Comparison of ENCODE assay signal across 15 mouse cellular contexts in genomic region chr11:79103461-79103869, GRCm38 (mm10). TPM values are rescaled to one million over a fixed set of nuclear protein-coding genes. Genes with fewer than 3 reads are reported as not detected.
DNase-seq lines count a peak whose midpoint lies in the region; ATAC-seq and TF ChIP-seq lines count a peak whose summit lies in the region.
"Had no signal": no experiment of that assay in that cellular context is flagged by ENCODE, and none has a peak within 500 bp of the region (broad histone marks: within the 10 kb centered on the region; RNA-seq: fewer than 3 reads in every experiment).

No protein-coding gene starts in this region.

- H3K9me3 ChIP-seq in kidney, embryonic 15.5 days (replicated peaks): no peaks in the 10 kb centered on the region
- no peaks in the 10 kb centered on the region for H3K9me3 ChIP-seq in stomach, embryonic 14.5 days (ENCODE audit: control insufficient read depth, low read depth, low read length)
- no peaks in the 10 kb centered on the region for H3K9me3 ChIP-seq in stomach, postnatal 0 days (ENCODE audit: control insufficient read depth, low read length)
- H3K9me3 ChIP-seq in embryonic facial prominence, embryonic 10.5 days: no peaks in the 10 kb centered on the region
- H3K9me3 ChIP-seq in stomach, embryonic 15.5 days: no peaks in the 10 kb centered on the region
- H3K9me3 ChIP-seq: limb, embryonic 12.5 days; midbrain, embryonic 15.5 days had no signal

- no peak for TF ChIP-seq CTCF in stomach, postnatal 0 days (IDR thresholded peaks at IDR 0.05; ENCODE audit: low read depth)

- DNase-seq in kidney, adult 8-10 months: no peak
- no peak for DNase-seq in stomach, postnatal 0 days (ENCODE audit: low spot score)
- DNase-seq in embryonic facial prominence, embryonic 10.5 days (ENCODE audit: low spot score): peak; percentile 37
- DNase-seq in thymus, postnatal 14 days: no peak
- no peak for DNase-seq in c-Kit-positive CD71-positive TER-119-positive erythroid progenitor cells, embryonic 14.5 days (ENCODE audit: low spot score)
- DNase-seq: cerebellum, adult 18-20 months; layer of hippocampus, postnatal 36 days; spleen, adult 18-20 months; thymus, adult 2 months had no signal

- 0 out of 2 replicates have a peak overlapping the region, but pooled peaks have one; percentile 51 for H3K27ac ChIP-seq in kidney, embryonic 15.5 days
- peak overlapping the region; percentile 39; the same call in 1 of the 2 replicates for H3K27ac ChIP-seq in stomach, embryonic 14.5 days (ENCODE audit: low read length)
- no peak overlapping the region for H3K27ac ChIP-seq in stomach, postnatal 0 days (replicated peaks)
- peak overlapping the region; percentile 55 for H3K27ac ChIP-seq in embryonic facial prominence, embryonic 10.5 days (replicated peaks)
- H3K27ac ChIP-seq in stomach, embryonic 15.5 days: 0 out of 2 replicates have a peak overlapping the region, but pooled peaks have one; percentile 9
- H3K27ac ChIP-seq: limb, embryonic 12.5 days; midbrain, embryonic 15.5 days had no signal

- peaks cover 42% of the 10 kb centered on the region for H3K4me1 ChIP-seq in kidney, embryonic 15.5 days
- H3K4me1 ChIP-seq in stomach, embryonic 14.5 days (ENCODE audit: control insufficient read depth, insufficient read depth, low read length): peaks cover 34% of the 10 kb centered on the region; the same call in 1 of the 2 replicates
- peaks cover 7% of the 10 kb centered on the region; the same call in 1 of the 2 replicates for H3K4me1 ChIP-seq in stomach, postnatal 0 days (replicated peaks; ENCODE audit: control insufficient read depth, insufficient read depth)
- H3K4me1 ChIP-seq in embryonic facial prominence, embryonic 10.5 days: peaks cover 53% of the 10 kb centered on the region
- peaks cover 39% of the 10 kb centered on the region for H3K4me1 ChIP-seq in stomach, embryonic 15.5 days

- TF ChIP-seq EP300 in stomach, postnatal 0 days (optimal IDR thresholded peaks at IDR 0.05): no peak

- no peak overlapping the region for H3K4me3 ChIP-seq in kidney, embryonic 15.5 days (replicated peaks)
- no peak overlapping the region for H3K4me3 ChIP-seq in stomach, embryonic 14.5 days (ENCODE audit: low read depth, low read length)
- H3K4me3 ChIP-seq in stomach, postnatal 0 days (ENCODE audit: low read depth, low read length): no peak overlapping the region
- no peak overlapping the region for H3K4me3 ChIP-seq in embryonic facial prominence, embryonic 10.5 days
- H3K4me3 ChIP-seq in stomach, embryonic 15.5 days (replicated peaks): no peak overlapping the region
- H3K4me3 ChIP-seq: limb, embryonic 12.5 days; midbrain, embryonic 15.5 days had no signal

- 37% methylated on average over 5 of the region's 5 CpGs for WGBS in kidney, embryonic 15.5 days
- 31% methylated on average over 5 of the region's 5 CpGs for WGBS in stomach, embryonic 14.5 days
- WGBS in stomach, postnatal 0 days: 21% methylated on average over 5 of the region's 5 CpGs
- WGBS in embryonic facial prominence, embryonic 10.5 days: 62% methylated on average over 5 of the region's 5 CpGs
- 30% methylated on average over 5 of the region's 5 CpGs for WGBS in stomach, embryonic 15.5 days

- no peak overlapping the region for H3K9ac ChIP-seq in kidney, embryonic 15.5 days
- no peak overlapping the region for H3K9ac ChIP-seq in stomach, embryonic 14.5 days (replicated peaks; ENCODE audit: low read depth, low read length)
- no peak overlapping the region; the same call in 1 of the 2 replicates for H3K9ac ChIP-seq in stomach, postnatal 0 days (ENCODE audit: low read length)
- H3K9ac ChIP-seq in stomach, embryonic 15.5 days: no peak overlapping the region
- H3K9ac ChIP-seq: limb, embryonic 12.5 days; midbrain, embryonic 15.5 days had no signal

- H3K36me3 ChIP-seq in kidney, embryonic 15.5 days: no peaks in the 10 kb centered on the region
- H3K36me3 ChIP-seq in stomach, embryonic 14.5 days (ENCODE audit: control insufficient read depth, insufficient read depth, low read length): no peaks in the 10 kb centered on the region
- H3K36me3 ChIP-seq in stomach, postnatal 0 days (ENCODE audit: control insufficient read depth, insufficient read depth, low read length): no peaks in the 10 kb centered on the region
- H3K36me3 ChIP-seq in embryonic facial prominence, embryonic 10.5 days (replicated peaks): no peaks in the 10 kb centered on the region; the same call in 1 of the 2 replicates
- no peaks in the 10 kb centered on the region for H3K36me3 ChIP-seq in stomach, embryonic 15.5 days
- H3K36me3 ChIP-seq: limb, embryonic 12.5 days; midbrain, embryonic 15.5 days had no signal

- ATAC-seq in kidney, embryonic 15.5 days (replicated peaks; ENCODE audit: low FRiP score): peak; percentile 63; the same call in 1 of the 2 replicates
- ATAC-seq in stomach, embryonic 14.5 days (ENCODE audit: insufficient number of reproducible peaks, insufficient read depth, low FRiP score, low read depth): peak; percentile 62; the same call in 1 of the 2 replicates
- no peak for ATAC-seq in stomach, postnatal 0 days (ENCODE audit: low FRiP score, low TSS enrichment)
- ATAC-seq in stomach, embryonic 15.5 days (ENCODE audit: insufficient read depth, low FRiP score, low read depth): peak; percentile 74
- ATAC-seq: inflammation-experienced regulatory T-cells, adult 6 months; midbrain, embryonic 15.5 days had no signal

- no peaks in the 10 kb centered on the region for H3K27me3 ChIP-seq in kidney, embryonic 15.5 days
- no peaks in the 10 kb centered on the region for H3K27me3 ChIP-seq in stomach, embryonic 14.5 days (ENCODE audit: control insufficient read depth, insufficient read depth, low read length)
- no peaks in the 10 kb centered on the region for H3K27me3 ChIP-seq in stomach, postnatal 0 days (ENCODE audit: control insufficient read depth, insufficient read depth, low read length)
- H3K27me3 ChIP-seq in embryonic facial prominence, embryonic 10.5 days (replicated peaks; ENCODE audit: low read depth, poor library complexity, severe bottlenecking): no peaks in the 10 kb centered on the region
- H3K27me3 ChIP-seq in stomach, embryonic 15.5 days (replicated peaks): no peaks in the 10 kb centered on the region
- H3K27me3 ChIP-seq: limb, embryonic 12.5 days; midbrain, embryonic 15.5 days had no signal

- 0 out of 2 replicates have a peak overlapping the region, but pooled peaks have one; percentile 22 for H3K4me2 ChIP-seq in kidney, embryonic 15.5 days
- H3K4me2 ChIP-seq in stomach, embryonic 14.5 days (replicated peaks; ENCODE audit: low read depth, low read length): 0 out of 2 replicates have a peak overlapping the region, but pooled peaks have one; percentile 14
- H3K4me2 ChIP-seq in stomach, postnatal 0 days (replicated peaks; ENCODE audit: low read depth): no peak overlapping the region; the same call in 1 of the 2 replicates
- peak overlapping the region; percentile 33 for H3K4me2 ChIP-seq in stomach, embryonic 15.5 days
- H3K4me2 ChIP-seq: limb, embryonic 12.5 days; midbrain, embryonic 15.5 days had no signal

RNA-seq across cellular contexts. Expression of gene Ksr1, which starts 42.7 kb away (rescaled TPM):
- polyA plus RNA-seq in kidney, embryonic 15.5 days (2015; fragmentation: Nextera tagmentation; extraction: Ambion mirVana): 2.6 and 3.3 TPM in 2 replicates
- polyA plus RNA-seq in stomach, embryonic 14.5 days (2014; fragmentation: Nextera tagmentation; extraction: Ambion mirVana): 3.6 and 3.8 TPM in 2 replicates
- 0.67 and 0.94 TPM in 2 replicates for polyA plus RNA-seq in stomach, postnatal 0 days (2015; fragmentation: Nextera tagmentation; extraction: Ambion mirVana)
- polyA plus RNA-seq in embryonic facial prominence, embryonic 10.5 days (2016; fragmentation: Nextera tagmentation; extraction: Ambion mirVana): 1.0 and 1.5 TPM in 2 replicates
- 2.8 and 3.2 TPM in 2 replicates for polyA plus RNA-seq in stomach, embryonic 15.5 days (2015; fragmentation: Nextera tagmentation; extraction: Ambion mirVana)
